Mouse (Mus musculus): ENCODE results near the gene Tshz3.

The Tshz3 gene

DNA sequence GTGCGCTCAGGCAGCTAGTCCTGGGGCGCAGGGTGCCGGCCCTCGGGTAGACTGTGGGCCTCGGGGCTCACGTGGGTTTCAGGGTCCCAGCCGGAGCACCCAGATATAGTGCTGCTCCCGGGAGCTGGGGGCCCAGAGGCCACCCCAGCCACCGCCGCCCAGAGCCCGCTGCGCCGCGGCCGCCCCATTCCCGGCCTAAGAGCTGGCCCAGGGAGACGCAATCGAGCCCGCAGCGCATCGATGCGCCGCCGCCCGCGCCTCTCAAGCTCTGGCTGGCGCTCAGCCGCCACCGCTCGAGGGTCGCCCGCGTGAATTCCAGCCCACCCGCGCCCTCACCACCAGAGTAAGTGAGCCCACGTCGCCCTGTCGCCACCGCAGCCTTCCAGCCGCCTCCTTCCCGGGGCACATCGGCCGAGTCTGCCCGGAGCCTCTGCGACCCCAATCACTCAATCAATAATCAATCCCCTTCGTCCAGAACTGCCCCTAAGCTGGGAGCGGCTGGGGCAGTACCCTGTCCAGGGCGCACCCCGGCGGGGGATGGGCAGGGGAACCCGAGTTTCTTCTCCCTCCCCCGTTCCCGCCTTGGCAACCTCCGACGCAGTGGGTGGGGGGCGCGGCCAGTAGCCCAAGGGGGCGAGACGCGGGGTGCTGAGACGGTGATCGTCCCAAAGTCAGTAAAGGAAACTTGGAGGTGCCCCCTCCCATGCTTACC is 1.4 kb upstream of the Tshz3 start:
- no peak for DNase-seq (ENCODE audit: low read depth, low spot score)

DNA sequence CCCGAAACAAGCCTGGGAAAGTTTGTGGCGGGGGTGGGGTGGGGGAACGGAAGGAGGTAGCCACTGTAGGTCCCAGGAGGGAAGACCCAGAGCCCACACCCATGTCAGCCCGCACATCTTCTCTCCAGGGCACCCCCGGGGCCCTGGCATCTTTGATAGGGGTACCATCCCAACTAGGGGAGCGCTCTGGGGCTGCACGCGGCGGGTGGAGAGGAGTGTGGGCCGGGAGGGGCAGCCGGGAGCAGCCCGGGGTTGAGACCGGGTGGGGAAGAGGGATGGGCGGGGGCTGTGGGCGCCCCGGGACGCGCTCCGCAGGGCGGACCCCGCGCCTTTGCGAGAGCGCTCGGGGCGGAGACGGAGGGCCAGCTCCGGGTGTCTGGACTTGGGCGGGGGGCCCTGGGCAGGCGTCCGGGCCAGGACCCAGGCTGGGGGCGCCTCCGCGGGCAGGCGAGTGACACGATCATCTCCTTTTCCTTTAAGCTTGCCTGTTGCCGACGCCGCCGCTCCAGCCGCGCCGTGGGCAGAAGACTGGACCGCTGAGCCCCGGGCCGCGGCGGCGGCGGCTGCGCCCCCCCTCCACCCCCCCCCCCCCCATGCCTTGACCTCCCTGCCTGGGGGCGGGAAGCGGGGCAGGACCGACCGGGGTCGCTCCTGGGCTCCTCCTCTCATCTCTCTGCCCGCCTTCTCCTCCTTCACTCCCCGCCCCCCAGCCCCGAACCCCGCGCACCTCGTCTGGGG is 631 bp upstream of the Tshz3 start:
- DNase-seq (ENCODE audit: low read depth, low spot score), result no peak

DNA sequence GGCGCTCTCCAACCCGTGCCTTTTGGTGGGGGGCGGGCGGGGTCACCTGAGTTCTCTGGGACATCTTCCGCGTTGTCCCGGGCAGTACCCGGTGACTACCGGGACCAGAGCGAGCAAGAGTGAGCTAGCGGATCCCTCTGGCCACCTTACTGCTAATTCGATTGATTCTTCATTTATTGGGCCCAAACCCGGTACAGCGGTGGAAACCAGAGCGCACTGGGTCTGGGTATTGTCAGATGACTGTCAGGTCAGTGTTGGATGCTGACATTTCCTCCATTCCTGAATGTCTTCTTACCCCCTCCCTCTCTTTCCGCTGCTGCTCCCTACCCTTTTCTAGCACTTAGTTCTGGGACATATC is 650 bp downstream of the Tshz3 start:
- no peak for DNase-seq (ENCODE audit: low read depth, low spot score)

DNA sequence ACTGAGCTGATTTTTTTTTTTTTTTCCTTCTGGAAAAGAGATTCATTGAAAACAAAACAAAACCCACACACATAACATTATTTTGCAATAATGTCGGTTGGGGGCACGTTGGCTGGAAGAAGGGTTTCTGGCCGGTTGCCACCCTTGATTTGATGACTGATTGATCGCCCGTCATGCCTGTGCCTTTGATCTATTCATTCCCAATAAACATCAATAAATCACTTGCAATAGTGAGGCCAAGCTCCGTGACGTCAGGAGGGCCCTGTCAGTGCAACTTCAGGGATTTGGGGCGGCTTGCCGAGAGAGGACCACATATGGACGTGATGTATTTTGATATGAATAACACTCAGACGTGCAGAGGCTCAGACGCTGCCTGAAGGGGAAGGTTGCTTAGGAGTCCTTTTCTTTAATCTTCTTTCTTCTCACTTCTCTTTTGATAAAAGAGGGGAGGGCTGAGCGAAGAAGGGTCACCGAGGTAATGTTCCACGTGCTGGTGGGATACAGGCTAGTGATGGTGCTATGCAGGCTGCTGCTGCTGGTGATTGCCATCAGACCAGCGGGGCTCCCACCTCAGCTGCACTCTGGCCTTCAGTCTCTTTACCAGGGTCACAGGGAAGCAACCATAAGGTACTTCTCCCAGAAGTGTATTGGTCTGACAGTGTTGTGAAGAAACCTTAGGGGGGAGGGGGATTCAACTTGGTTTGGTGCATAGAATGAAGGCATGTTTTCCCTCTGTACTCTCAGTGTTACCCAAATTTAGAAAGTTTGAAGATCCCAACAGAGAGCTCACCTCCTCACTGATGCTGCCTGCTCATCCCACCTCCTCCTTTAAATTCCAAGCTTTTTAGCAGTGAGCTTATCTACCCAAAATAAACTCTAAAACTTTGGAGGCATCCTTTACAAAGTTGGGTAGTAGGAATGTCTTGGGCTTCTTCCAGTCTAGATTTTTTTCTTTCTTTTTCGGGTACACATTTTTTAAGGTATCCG is 1.4 kb downstream of the Tshz3 start:
- DNase-seq (ENCODE audit: low read depth, low spot score), result no peak

DNA sequence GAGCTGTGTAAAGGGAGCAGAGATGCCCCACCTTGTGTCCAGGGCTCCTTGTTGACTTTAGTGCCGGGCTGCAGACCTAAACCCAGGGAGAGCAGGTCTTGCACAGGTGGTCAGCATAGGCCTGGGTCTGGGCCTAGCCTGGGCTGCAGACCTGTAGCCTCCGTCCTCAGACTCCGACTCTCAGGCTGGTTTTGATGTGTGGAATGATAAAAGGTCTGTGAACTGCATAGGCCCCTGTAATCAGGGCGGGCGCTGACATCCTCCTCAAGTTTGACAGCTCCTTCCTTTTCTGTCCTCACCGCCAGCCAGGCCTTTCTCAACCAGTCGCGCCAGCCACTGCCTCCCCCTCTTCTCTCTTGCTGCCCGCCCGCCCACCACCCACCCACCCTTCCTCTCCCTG is 8.7 kb downstream of the Tshz3 start:
- DNase-seq (ENCODE audit: low read depth, low spot score), result no peak

DNA sequence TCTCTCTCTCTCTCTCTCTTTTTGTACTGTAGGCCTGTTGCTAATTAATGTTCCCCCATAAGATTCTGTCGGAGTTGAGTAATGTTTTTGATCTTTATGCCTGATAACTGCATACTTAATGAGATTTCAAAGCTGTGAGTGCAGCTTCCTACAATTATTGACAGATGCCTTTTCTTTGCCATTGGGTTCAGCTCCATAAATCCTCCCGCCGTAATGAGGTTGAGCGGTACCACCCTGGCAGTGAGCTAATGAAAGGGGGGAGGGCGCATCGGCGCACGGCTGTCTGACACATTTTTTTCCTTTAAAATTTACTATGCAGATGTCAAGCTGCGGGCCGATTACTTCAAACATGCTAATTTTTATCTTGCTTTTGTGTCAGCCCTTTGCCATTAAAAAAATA is 9.3 kb downstream of the Tshz3 start:
- no peak for DNase-seq (ENCODE audit: low read depth, low spot score)

DNA sequence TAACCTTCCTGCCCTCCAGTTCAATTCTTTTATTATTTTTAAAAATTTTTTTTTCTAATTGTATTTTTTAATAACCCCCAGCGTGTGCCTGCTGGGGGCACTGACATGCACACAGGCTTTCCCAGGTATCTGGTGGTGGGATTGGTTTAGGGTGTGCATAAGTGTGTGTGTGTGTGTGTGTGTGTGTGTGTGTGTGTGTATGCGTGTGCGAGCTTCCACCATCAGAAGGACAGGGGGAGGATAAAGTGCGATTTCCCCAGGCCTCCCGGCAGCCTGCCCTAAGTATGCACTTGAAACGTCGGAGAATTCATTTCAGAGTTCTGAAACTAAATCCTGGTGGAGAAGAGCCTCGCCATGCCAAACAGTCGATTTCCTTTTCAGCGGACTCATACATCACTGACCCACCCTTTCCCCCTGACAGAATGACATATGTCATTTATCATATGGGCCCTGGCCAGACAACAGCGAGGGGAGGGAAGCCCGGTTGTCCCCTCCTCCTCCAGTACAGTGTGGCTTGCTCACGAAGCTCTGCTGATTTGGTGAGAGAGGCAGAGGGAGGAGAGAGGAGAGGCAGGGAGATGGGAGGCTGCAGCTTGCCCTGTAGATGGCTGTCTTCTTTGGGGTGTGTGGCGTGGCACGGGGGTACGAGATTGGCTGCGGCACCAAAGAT is 9.9 kb downstream of the Tshz3 start:
- DNase-seq (ENCODE audit: low read depth, low spot score), result no peak

DNA sequence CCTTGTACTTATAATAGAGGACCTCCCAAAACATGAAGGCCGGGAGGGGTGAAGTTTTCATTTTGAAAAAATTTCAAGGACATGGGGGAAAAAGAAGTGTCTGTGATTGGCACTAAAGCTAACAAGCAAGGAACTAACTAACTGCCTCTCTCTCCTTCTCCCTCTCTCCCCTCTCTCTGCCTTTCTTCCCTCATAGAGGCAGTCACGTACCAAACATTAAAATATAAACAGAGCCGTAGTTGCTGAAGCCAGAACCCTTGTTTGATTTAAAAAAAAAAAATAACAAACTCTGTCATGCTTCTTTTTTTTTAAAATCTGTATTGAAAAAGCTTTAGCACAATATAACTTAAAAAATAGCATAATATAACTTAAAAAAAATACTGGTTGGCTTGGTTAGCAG is 10.9 kb downstream of the Tshz3 start:
- no peak for DNase-seq (ENCODE audit: low read depth, low spot score)

DNA sequence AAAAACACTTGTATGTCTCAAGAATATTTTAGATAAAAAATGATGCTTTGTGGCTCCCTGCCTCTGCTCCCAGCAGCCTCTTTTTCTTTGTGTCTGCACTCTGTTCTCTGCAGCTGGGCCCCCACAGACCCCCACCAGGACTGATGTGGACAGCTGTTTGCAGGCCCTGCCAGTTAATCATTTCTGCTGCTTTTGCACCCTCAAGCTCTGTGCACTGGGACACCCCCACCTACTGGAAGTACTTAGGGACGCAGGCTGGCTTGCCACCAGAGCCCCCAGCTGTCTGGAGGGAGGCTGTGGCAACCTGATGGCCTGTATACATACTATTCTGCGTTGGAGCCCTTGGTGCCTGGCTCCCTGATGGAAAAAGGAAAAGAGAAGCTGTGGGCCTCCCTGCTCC is 11.3 kb downstream of the Tshz3 start:
- DNase-seq (ENCODE audit: low read depth, low spot score), result no peak

DNA sequence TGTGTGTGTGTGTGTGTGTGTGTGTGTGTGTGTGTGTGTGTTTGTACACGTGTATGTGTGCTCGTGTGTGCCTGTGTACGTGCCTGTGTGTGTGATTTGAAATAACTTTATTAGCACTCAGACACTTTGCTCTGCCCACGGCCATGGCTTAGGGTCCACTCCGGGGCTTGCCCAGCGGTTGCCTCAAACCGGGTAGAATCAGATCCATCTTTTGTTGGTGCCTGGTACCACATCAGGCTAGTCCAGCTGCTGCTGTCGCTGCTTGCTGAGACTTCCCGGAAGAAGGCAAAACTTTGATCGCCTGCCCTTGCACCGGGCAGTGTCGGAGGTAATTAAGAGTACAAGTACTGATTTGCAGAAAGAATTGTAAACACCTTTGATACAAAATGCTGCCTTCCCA is 12.1 kb downstream of the Tshz3 start:
- DNase-seq (ENCODE audit: low read depth, low spot score), result no peak

DNA sequence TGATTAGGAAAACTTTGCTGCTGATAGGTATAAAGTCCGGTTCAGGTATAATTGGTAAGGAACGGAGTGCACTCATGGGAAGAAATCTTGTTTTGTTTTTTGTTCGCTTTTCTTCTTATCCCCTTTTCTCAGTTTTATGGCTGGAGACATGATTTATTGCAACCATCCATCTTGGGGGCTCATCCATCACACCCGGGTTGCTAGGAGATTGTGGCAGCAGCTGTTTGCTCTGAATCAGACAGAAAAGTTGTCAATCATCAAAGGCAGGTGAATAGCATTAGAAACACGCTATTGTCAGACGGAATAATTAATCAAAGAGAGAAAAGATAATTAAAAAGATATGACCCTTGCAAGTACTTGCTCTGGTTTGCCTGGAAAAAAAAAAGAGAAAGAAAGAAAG is 12.5 kb downstream of the Tshz3 start:
- DNase-seq (ENCODE audit: low read depth, low spot score), result no peak

DNA sequence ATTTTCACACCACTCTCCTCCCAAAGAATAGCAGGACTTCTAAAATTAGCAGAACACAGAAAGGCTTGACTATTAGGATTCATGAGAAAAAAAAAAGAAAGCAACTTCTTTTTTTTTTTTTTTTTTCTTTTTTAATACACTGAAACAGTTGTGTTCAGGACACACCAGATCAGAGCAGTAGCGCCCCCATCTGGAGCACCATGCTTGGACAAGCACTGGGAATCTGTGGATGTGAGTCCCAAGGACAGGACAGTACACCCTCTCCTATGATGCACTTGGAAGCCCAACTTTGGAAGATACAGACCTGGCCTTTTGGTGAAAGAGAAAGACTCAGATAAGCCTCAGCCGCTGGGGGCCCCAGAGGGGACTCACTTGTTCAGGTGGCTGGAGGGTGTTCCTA is 13.8 kb downstream of the Tshz3 start:
- no peak for DNase-seq (ENCODE audit: low read depth, low spot score)

DNA sequence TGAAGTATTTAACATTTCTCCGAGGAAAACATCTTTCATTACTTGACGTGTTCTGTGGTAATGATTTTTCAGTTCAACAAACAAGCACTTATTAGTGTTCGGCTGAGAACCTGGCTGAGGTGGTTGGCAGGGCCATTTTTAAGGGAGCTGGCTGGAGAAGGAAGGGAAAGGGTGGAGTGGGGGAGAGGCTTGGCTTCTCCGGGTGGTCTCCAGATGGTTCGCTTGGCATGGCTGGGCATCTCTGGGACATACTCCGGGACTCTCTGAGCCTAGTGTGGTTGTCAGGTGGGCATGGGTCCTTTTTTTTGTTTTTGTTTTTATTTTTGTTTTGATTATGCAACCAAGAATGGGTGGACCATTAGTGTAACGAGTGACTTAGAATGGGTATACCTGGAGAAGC is 16.4 kb downstream of the Tshz3 start:
- no peak for DNase-seq (ENCODE audit: low read depth, low spot score)

DNA sequence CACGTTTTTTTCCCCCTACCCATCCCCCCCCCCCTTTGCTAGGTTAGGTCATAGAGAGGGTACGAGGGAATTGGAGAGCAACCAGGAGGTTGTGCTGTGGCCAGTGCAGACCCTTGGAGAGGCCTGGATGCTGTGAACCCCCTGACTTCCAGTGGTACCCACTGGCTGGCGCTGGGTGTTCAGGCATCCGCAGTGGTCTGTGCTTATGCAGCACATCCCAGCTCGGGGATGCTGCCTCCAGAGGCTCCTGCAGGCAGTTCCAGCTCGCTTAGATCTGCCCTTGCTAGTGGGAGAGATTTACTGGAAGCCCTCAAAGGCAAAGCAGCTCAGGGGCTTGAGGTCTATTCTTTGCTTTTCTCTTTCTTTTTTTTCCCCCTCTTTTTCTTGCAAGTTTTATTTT is 19.3 kb downstream of the Tshz3 start:
- DNase-seq (ENCODE audit: low read depth, low spot score), result no peak

DNA sequence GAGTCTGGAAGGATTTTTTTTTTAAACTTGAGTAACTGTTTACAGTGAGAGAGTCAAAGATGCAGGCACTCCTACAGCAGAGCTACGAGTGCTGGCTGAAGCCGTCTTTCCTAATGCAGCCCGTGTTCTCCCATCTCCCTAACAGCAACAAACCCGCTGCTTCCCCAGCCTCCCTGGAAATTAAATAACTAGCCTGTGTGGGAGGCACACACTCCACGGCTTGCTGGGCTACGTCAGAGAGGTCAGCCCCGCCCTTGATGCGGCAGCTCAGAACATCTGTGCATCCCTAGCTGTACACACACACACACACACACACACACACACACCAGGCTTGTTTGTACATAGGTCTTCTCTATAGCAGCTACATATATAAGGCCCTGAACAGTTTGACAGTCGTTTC is 22.9 kb downstream of the Tshz3 start:
- no peak for DNase-seq (ENCODE audit: low read depth, low spot score)

DNA sequence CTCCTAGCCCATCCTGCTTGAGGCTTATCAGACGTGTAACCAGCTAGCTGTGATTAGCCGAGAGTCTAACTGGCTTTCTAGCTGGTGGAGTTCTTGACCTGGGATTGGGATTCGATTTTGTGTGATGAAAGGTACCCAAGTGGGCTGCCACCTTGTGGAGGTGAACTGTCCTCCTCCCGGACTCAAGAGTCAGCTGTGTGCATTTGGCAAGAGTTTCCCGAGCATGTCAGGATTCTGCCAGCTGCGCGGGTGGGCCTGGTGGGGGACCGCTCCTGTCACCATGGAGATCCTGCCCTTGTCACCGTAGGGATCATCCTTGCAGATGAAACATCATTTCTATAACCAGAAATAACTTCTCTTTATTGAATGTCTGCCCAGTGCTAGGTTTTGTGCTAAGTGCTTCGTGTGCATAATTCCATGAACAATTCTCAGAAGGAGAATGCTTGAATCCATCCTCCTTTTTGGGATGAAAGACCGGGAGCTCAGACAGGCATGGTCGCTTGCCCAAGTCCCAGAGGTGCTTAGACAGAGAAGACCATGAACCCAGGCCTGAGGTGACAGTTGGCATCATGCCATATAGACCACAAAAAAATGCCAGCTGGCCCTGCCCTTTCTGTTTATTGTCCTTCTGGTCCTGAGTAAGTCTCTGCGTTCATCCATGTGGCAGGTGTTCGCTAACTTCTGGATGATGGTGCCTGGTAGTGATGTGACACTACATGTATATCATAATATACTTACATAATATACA is 38.6 kb downstream of the Tshz3 start:
- DNase-seq (ENCODE audit: low read depth, low spot score), result no peak

DNA sequence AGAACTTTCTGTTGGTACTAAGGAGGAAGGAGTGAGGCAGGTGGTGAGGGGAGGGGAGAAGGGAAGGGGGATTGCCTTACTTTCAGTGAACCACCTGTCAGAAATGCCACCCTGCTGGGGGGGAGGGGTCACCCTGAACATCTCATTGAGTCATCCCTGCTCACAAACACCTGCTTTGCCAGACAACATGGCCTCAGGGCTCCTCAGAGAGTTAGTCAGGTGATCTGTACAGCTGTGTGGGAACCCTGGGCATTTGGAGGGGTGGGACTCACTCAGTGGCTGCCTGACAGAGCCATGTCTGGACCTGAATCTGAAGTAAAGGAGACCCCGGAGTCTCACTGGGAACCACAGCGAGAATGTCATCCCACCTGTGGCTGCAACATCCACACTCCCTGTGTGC is 53.6 kb downstream of the Tshz3 start:
- no peak for DNase-seq (ENCODE audit: low read depth, low spot score)

DNA sequence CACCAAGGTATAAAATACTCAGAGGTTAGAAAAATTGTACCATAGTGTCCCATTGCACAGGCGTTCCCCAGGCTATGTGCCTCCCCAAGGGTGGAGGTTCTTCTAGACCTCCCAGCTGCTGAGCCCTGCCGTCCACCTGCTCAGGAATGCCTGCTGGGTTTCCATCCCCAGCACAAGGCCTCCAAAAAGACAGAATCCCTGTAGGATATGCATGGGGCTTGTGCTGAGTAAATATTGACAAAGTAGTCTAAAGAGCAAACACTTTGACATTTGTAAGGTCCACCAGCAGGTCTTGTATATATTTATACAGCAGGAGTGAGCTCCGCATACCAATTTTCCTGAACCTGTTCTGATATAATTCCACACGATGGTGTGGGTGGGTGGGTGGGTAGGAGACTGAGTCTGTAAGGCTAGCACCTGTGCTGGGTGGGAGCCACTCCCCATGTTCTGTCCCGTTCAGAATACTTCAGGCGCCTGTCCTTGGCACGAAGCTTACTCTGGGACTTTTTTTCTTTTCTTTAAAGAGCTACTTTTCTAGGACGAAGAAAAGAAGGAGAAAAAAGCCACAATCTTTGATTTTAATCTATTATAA is 69.7 kb downstream of the Tshz3 start:
- DNase-seq (ENCODE audit: low read depth, low spot score), result no peak

DNA sequence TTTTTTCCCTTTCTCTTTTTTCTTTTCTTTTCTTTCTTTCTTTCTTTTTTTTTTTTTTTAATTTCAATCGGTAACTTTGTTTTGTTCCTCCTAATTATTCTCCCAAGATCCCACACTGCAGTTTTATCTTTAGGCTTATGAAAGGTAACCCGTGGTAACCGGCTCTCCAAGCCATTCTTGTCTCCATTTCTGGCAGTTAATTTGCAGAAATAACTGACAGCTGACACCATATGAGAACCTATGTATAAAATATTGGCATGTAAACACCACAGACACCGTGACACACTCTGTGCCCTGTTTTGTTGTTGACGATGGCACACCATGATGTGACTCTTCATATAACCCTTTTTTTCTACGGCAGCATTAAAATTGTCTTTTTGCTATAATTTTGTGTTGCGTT is 75.2 kb downstream of the Tshz3 start:
- DNase-seq (ENCODE audit: low read depth, low spot score), result no peak

DNA sequence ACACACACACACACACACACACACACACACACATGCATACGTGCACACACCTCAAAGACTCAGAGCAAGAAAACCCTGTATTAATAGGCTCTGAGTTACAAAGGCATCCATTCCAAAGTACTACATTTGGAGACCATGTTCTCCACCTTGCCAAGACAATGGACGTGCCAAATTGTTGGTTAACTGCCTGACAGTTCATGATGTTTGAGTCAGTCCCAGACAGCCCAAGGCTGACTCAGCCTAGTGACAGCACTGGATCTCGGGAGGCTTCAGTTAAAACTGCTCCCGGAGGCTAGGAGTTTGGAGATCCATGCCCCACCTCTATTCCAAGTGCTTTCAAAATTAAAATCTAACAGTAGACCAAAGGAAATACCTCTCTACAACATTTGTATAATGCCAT is 79.0 kb downstream of the Tshz3 start:
- DNase-seq (ENCODE audit: low read depth, low spot score), result no peak

DNA sequence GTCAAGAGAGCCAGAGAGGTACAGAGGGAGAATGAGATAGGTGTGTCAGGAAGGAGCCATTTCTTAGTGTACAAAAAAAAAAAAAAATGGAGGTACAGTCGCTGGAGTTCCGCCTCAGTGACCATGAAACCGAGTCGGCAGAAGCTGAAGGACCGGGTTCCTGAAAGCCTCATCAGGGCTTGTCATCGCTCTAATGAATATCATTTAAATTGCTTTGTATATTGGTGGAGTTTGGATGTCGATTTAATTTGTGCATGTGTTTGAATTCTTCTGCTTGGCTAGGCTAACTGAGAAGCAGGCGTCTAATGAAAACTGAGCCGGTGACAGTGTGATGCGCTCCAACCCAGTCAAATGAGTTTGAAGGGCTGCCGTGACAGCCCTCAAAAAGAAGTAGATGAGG is 80.5 kb downstream of the Tshz3 start:
- DNase-seq (ENCODE audit: low read depth, low spot score), result no peak
